Mouse (Mus musculus): ENCODE measurements around the gene Abraxas1. TPM values are rescaled to one million over a fixed set of nuclear protein-coding genes. Genes with fewer than 3 reads are reported as not detected.

The Abraxas1 gene
- polyA plus RNA-seq, 1 experiment from 2014 or later: 22.2 TPM

DNA sequence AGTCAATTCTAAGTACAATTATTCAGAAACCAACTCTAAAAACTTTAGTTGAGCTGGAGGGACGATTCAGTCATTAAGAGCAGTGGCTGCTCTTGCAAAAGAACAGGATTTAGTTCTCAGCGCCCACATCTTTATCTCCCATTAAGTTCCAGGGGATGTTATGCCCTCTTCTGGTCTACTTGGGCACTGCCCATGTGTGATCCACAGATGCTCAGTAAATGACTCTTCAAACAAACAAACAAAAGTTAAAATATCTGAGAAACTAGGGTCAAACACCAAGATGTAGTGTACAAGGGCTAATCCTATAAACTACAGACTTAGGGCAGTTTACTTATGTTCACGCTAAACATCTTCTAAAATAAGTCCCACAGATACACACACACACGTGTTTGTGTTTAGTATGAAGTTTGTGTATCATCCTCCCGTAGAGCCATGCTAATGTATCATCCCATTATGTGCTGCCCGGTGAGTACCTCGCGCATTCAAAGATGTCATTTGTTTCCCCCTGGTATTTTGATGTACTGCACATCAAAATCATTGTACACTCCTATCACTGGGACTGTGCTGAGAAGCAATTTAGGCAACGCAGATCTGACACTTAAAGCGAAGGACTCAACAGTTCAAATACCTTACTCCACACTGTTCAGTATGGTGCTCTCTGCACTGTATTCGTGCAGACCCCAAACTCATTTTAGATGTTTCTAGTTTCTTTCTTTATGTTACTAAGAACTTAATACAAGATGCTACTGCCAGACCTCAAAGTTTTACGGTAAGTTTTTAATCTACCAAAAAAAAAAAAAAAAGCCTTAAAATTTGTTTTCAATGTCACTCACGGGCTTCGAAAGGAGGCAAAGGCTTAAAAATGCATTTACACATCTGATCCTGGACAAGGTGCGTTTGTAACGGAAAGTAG, 941 bp downstream of the Abraxas1 start:
- Histone ChIP-seq H3K27ac (ENCODE audit: low read depth, low read length) (peak overlapping the region; percentile 87), H3K4me1 (ENCODE audit: control insufficient read depth, insufficient read depth, low read length) (0 out of 2 replicates have a peak, but pooled peaks cover 3% of the 10 kb centered on the region), H3K9me3 (replicated peaks; ENCODE audit: control insufficient read depth, low read length) (no peaks in the 10 kb centered on the region), H3K4me2 (peak overlapping the region; percentile 93), H3K9ac (ENCODE audit: low read depth, low read length) (peak overlapping the region; percentile 99), H3K4me3 (ENCODE audit: low read depth, low read length) (peak overlapping the region; percentile 83), H3K36me3 (ENCODE audit: control insufficient read depth, insufficient read depth, low read length) (peaks cover 2% of the 10 kb centered on the region; the same call in 1 of the 2 replicates), H3K27me3 (ENCODE audit: control insufficient read depth, insufficient read depth, low read length) (no peaks in the 10 kb centered on the region)
- no peak for ATAC-seq (replicated peaks; ENCODE audit: insufficient number of reproducible peaks, low FRiP score, low TSS enrichment)
- 30% methylated on average over 16 of the region's 16 CpGs for WGBS (ENCODE audit: insufficient replicate concordance)

DNA sequence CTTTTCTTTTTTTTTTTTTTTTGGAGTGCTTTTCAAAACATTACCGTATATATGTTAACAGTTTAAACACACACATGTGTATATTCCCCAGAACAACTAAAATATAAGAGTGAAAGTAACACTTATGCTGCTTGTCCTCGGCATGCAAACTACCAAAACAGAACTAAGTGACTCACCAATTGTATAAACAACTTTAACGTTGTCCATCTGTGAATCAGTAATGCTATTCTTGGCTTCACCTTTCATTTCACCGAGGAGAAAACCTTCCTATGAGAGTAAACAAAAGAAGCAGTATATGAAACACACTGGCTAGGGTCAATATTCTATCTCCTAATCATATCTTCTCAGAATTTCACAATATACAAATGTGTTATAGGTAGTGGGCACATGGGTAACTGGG, 2.4 kb downstream of the Abraxas1 start:
- WGBS (ENCODE audit: insufficient replicate concordance): 77% methylated on average over 4 of the region's 4 CpGs
- no peak for ATAC-seq (replicated peaks; ENCODE audit: insufficient number of reproducible peaks, low FRiP score, low TSS enrichment)
- Histone ChIP-seq H3K4me2 (no peak overlapping the region), H3K4me1 (ENCODE audit: control insufficient read depth, insufficient read depth, low read length) (0 out of 2 replicates have a peak, but pooled peaks cover 3% of the 10 kb centered on the region), H3K36me3 (ENCODE audit: control insufficient read depth, insufficient read depth, low read length) (peaks cover 7% of the 10 kb centered on the region), H3K9ac (ENCODE audit: low read depth, low read length) (no peak overlapping the region), H3K9me3 (replicated peaks; ENCODE audit: control insufficient read depth, low read length) (no peaks in the 10 kb centered on the region), H3K4me3 (ENCODE audit: low read depth, low read length) (no peak overlapping the region), H3K27ac (ENCODE audit: low read depth, low read length) (no peak overlapping the region), H3K27me3 (ENCODE audit: control insufficient read depth, insufficient read depth, low read length) (no peaks in the 10 kb centered on the region)

DNA sequence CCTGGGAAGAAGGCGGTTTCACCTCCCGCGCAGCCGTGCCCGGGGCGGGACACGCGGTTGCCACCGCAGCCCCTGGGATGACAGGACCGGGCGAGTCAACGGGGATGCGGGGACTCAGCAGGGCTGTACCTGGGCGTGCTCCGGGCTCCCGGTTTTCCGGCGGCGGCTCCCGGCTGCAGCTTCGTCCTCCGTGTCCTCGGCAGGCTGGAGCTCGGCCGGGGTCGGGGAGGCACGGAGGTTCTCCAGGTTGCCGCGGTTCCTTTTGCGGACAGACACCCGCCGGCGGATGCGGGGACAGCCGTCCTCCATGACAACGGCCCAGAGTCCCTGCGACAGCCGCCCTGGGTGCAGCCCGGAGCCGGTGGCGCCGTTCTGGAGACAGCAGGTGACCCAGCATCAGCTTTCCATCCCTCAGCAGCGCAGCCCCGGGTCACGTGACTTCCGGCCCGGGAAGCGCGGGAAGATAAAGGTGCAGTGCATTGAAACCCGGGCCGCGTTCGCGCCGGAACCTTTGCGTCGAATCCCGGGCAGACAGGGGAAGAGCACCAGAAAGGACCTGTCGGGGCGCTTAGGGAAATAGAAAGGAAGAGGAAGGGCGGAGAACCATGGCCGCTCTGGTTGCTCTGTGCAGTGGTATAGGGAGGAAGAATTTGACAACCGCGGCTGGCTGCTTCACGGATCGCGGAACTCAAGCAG, 22.5 kb downstream of the Abraxas1 start, which contains the start of the genes Helq and Mrps18c:
Gene Helq, minus strand, starts transcription at position 434 of the 696 bp plus-strand sequence.
Gene Mrps18c, plus strand, starts transcription at position 463 of the 696 bp plus-strand sequence.
- no peaks in the 10 kb centered on the region for H3K9me3 ChIP-seq (replicated peaks; ENCODE audit: control insufficient read depth, low read length)
- H3K27me3 ChIP-seq (ENCODE audit: control insufficient read depth, insufficient read depth, low read length): no peaks in the 10 kb centered on the region
- H3K27ac ChIP-seq (ENCODE audit: low read depth, low read length): no peak within 1 kb of the TSS
- under 1% methylated on average over 67 of the region's 67 CpGs for WGBS (ENCODE audit: insufficient replicate concordance)
- H3K4me1 ChIP-seq (ENCODE audit: control insufficient read depth, insufficient read depth, low read length): 0 out of 2 replicates have a peak, but pooled peaks cover 2% of the 10 kb centered on the region
- peak within 1 kb of the TSS; percentile 87 for H3K4me3 ChIP-seq (ENCODE audit: low read depth, low read length)
- ATAC-seq (replicated peaks; ENCODE audit: insufficient number of reproducible peaks, low FRiP score, low TSS enrichment): peak; percentile 96
- peak within 1 kb of the TSS; percentile 84 for H3K9ac ChIP-seq (ENCODE audit: low read depth, low read length)
- H3K36me3 ChIP-seq (ENCODE audit: control insufficient read depth, insufficient read depth, low read length): peaks cover 11% of the 10 kb centered on the region; the same call in 1 of the 2 replicates
- H3K4me2 ChIP-seq: peak within 1 kb of the TSS; percentile 97

DNA sequence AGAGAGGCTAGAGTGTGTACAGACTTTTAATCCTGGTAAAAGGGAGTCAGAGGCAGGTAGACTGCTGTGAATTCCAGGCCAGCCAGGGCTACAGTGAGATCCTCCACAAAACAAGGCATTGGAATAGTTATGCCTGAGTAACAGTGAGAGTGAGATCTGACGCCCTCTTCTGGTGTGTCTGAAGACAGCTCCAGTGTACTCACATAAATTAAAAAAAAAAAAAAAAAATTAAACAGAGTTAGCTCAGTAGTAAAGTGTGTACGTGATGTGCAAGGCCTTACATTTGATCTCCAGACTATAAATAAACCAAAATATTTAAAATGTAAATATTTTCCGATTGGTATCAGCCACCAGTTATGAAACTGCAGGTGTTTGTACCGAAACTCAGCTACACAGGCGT, 26.7 kb downstream of the Abraxas1 start:
- no peak for ATAC-seq (replicated peaks; ENCODE audit: insufficient number of reproducible peaks, low FRiP score, low TSS enrichment)
- H3K9me3 ChIP-seq (replicated peaks; ENCODE audit: control insufficient read depth, low read length): no peaks in the 10 kb centered on the region
- H3K4me1 ChIP-seq (ENCODE audit: control insufficient read depth, insufficient read depth, low read length): 0 out of 2 replicates have a peak, but pooled peaks cover 2% of the 10 kb centered on the region
- peaks cover 20% of the 10 kb centered on the region for H3K36me3 ChIP-seq (ENCODE audit: control insufficient read depth, insufficient read depth, low read length)
- no peak overlapping the region for H3K4me3 ChIP-seq (ENCODE audit: low read depth, low read length)
- 80% methylated on average over 5 of the region's 5 CpGs for WGBS (ENCODE audit: insufficient replicate concordance)
- H3K4me2 ChIP-seq: no peak overlapping the region
- H3K27me3 ChIP-seq (ENCODE audit: control insufficient read depth, insufficient read depth, low read length): no peaks in the 10 kb centered on the region
- no peak overlapping the region for H3K27ac ChIP-seq (ENCODE audit: low read depth, low read length)
- no peak overlapping the region for H3K9ac ChIP-seq (ENCODE audit: low read depth, low read length)

DNA sequence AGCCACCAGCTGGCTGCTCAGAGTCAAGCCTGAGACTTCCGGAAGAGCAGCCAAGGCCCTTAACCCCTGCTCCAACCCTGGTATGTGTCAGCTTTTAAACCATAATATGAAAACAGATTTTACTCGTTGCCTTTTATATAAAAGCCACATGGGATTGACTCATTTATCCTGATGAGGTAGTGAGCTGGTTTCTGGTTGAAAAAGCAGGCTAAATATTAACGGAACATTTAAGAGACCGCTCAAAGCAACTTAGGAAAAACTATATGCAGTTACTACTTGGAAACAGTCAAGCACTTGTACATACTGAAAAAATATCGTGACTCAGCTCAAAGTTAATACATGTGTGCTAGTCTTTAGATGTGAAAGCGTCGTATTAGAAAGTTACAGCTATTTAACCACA, 28.5 kb downstream of the Abraxas1 start:
- no peaks in the 10 kb centered on the region for H3K27me3 ChIP-seq (ENCODE audit: control insufficient read depth, insufficient read depth, low read length)
- H3K27ac ChIP-seq (ENCODE audit: low read depth, low read length): no peak overlapping the region
- no peak for ATAC-seq (replicated peaks; ENCODE audit: insufficient number of reproducible peaks, low FRiP score, low TSS enrichment)
- no peak overlapping the region for H3K9ac ChIP-seq (ENCODE audit: low read depth, low read length)
- H3K9me3 ChIP-seq (replicated peaks; ENCODE audit: control insufficient read depth, low read length): no peaks in the 10 kb centered on the region
- no peak overlapping the region for H3K4me3 ChIP-seq (ENCODE audit: low read depth, low read length)
- peaks cover 20% of the 10 kb centered on the region for H3K36me3 ChIP-seq (ENCODE audit: control insufficient read depth, insufficient read depth, low read length)
- H3K4me1 ChIP-seq (ENCODE audit: control insufficient read depth, insufficient read depth, low read length): no peaks in the 10 kb centered on the region
- H3K4me2 ChIP-seq: no peak overlapping the region
- 89% methylated on average over 7 of the region's 7 CpGs for WGBS (ENCODE audit: insufficient replicate concordance)

DNA sequence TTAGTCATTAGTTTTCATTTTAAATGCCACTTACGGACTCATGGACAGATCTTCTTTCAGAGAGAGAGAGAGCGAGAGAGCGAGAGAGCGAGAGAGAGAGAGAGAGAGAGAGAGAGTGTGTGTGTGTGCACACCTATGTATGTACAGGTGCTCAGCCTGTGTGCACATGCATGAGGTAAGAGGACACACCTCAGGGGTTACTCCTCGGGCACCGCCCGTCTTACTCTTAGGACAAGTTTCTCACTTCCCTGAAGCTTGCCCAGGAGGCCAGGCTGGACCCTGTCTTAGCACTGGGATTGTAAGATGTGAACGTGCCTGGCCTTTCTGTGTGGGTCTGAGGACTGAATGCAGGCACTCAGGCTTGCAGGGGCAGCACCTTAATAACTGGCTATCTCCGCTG, 33.2 kb downstream of the Abraxas1 start:
- Histone ChIP-seq H3K27ac (ENCODE audit: low read depth, low read length) (no peak overlapping the region), H3K9ac (ENCODE audit: low read depth, low read length) (no peak overlapping the region), H3K27me3 (ENCODE audit: control insufficient read depth, insufficient read depth, low read length) (no peaks in the 10 kb centered on the region), H3K4me2 (no peak overlapping the region), H3K9me3 (replicated peaks; ENCODE audit: control insufficient read depth, low read length) (no peaks in the 10 kb centered on the region), H3K4me3 (ENCODE audit: low read depth, low read length) (no peak overlapping the region), H3K4me1 (ENCODE audit: control insufficient read depth, insufficient read depth, low read length) (no peaks in the 10 kb centered on the region), H3K36me3 (ENCODE audit: control insufficient read depth, insufficient read depth, low read length) (peaks cover 17% of the 10 kb centered on the region)
- no peak for ATAC-seq (replicated peaks; ENCODE audit: insufficient number of reproducible peaks, low FRiP score, low TSS enrichment)
- WGBS (ENCODE audit: insufficient replicate concordance): 90% methylated on average over 9 of the region's 9 CpGs

DNA sequence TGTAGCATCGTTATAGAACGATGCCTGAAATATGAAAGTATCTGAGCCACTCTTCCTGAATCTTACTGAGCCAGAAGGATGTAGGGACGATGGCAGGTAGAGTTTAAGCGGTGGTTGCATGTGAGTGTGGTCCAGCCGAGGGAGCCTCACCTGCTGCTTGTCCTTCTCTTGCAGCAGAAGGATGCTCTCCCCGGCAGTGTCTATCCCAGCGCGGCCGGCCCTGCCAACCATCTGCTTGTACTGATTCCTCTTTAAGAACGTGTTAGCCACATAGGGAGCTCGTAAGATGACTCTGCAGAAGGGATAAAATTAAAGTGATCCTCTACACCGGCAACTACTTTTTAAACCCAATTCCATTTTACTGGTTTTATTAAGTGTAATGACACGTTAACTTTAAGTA, 41.8 kb downstream of the Abraxas1 start:
- Histone ChIP-seq H3K27me3 (ENCODE audit: control insufficient read depth, insufficient read depth, low read length) (no peaks in the 10 kb centered on the region), H3K9me3 (replicated peaks; ENCODE audit: control insufficient read depth, low read length) (no peaks in the 10 kb centered on the region), H3K4me3 (ENCODE audit: low read depth, low read length) (no peak overlapping the region), H3K4me1 (ENCODE audit: control insufficient read depth, insufficient read depth, low read length) (peaks cover 3% of the 10 kb centered on the region; the same call in 1 of the 2 replicates), H3K36me3 (ENCODE audit: control insufficient read depth, insufficient read depth, low read length) (peaks cover 15% of the 10 kb centered on the region), H3K9ac (ENCODE audit: low read depth, low read length) (no peak overlapping the region), H3K27ac (ENCODE audit: low read depth, low read length) (no peak overlapping the region), H3K4me2 (no peak overlapping the region)
- no peak for ATAC-seq (replicated peaks; ENCODE audit: insufficient number of reproducible peaks, low FRiP score, low TSS enrichment)
- WGBS (ENCODE audit: insufficient replicate concordance): 95% methylated on average over 13 of the region's 13 CpGs

DNA sequence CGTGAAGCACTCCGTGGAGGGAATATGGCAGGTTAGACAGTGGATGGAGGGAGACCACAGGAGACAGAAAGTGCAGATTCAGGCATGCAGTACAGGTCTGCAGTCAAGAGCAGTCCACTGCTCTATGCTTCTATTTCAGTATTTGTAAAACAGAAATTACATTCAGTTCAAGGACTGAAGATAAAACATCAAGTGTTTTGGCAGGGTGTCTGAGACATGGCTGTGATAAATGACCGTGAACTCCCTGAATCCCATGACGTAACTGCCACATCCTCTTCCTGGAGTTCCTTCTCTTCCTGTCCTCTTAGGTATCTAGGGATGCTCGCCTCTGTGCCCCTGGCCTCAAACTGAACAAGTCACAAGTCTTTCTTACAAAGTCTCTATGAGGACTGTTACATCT, 43.9 kb downstream of the Abraxas1 start:
- Histone ChIP-seq H3K27ac (ENCODE audit: low read depth, low read length) (0 out of 2 replicates have a peak overlapping the region, but pooled peaks have one; percentile 35), H3K36me3 (ENCODE audit: control insufficient read depth, insufficient read depth, low read length) (peaks cover 14% of the 10 kb centered on the region; the same call in 1 of the 2 replicates)
- ATAC-seq (replicated peaks; ENCODE audit: insufficient number of reproducible peaks, low FRiP score, low TSS enrichment): no peak

More for the DNA sequence above, 43.9 kb downstream of the Abraxas1 start:
- no peak overlapping the region for H3K4me3 ChIP-seq (ENCODE audit: low read depth, low read length)
- WGBS (ENCODE audit: insufficient replicate concordance): 72% methylated on average over 5 of the region's 5 CpGs
- peaks cover 3% of the 10 kb centered on the region; the same call in 1 of the 2 replicates for H3K4me1 ChIP-seq (ENCODE audit: control insufficient read depth, insufficient read depth, low read length)
- no peak overlapping the region for H3K4me2 ChIP-seq
- H3K27me3 ChIP-seq (ENCODE audit: control insufficient read depth, insufficient read depth, low read length): no peaks in the 10 kb centered on the region
- H3K9ac ChIP-seq (ENCODE audit: low read depth, low read length): no peak overlapping the region
- no peaks in the 10 kb centered on the region for H3K9me3 ChIP-seq (replicated peaks; ENCODE audit: control insufficient read depth, low read length)
